Mouse (Mus musculus) midbrain, embryonic 12.5 days (tissue): ENCODE measurements at regions not wholly inside any gene's neighbourhood (a gene's known extent, or its start where the extent isn't known, plus 50 kb on each side); places are given as distances from the start of the nearest gene placed in this dataset.

Source experiments
- ATAC-seq: fragments of 200-750 bp; cut with Nextera tagmentation; 2 replicates; pipeline ENCODE4 v1.8.0; 2017; ENCODE audit warnings: low read depth, moderate TSS enrichment, moderate library complexity; ENCODE audit not compliant: low FRiP score
- H3K27ac ChIP-seq: fragments of 300-500 bp; sonication (generic); replicated peaks from 2 replicates; pipeline ENCODE4 v1.5.1; 2016; ENCODE audit warnings: mild to moderate bottlenecking
- H3K27me3 ChIP-seq: fragments of 300-500 bp; sonication (generic); 2 replicates; pipeline ENCODE4 v1.6.1; 2016; ENCODE audit warnings: mild to moderate bottlenecking
- H3K36me3 ChIP-seq: fragments of 300-500 bp; sonication (generic); 2 replicates; pipeline ENCODE4 v1.6.1; 2016
- H3K4me1 ChIP-seq: fragments of 300-500 bp; sonication (generic); 2 replicates; pipeline ENCODE4 v1.6.1; 2016
- H3K4me2 ChIP-seq: fragments of 300-500 bp; sonication (generic); replicated peaks from 2 replicates; pipeline ENCODE4 v1.6.1; 2016; ENCODE audit warnings: mild to moderate bottlenecking, moderate library complexity
- H3K4me3 ChIP-seq: fragments of 300-500 bp; sonication (generic); 2 replicates; pipeline ENCODE4 v1.5.1; 2016; ENCODE audit warnings: mild to moderate bottlenecking
- H3K9ac ChIP-seq: fragments of 300-500 bp; sonication (generic); replicated peaks from 2 replicates; pipeline ENCODE4 v1.6.1; 2016; ENCODE audit warnings: mild to moderate bottlenecking, moderate library complexity
- H3K9me3 ChIP-seq: fragments of 300-500 bp; sonication (generic); 2 replicates; pipeline ENCODE4 v1.6.1; 2016; ENCODE audit warnings: mild to moderate bottlenecking
- WGBS: fragments of 180-500 bp; shearing (Covaris S2); methylation state at CpG from one replicate; pipeline ENCODE4 v1.1.7; 2016; 5-methylcytosine and 5-hydroxymethylcytosine counted together

- H3K36me3 ChIP-seq: no peaks in the 10 kb centered on the region
- no peaks in the 10 kb centered on the region for H3K4me1 ChIP-seq
- H3K9me3 ChIP-seq: no peaks in the 10 kb centered on the region
- H3K4me3 ChIP-seq: no peak overlapping the region
- H3K27me3 ChIP-seq: no peaks in the 10 kb centered on the region
- no peak for ATAC-seq
- H3K27ac ChIP-seq: no peak overlapping the region
- H3K9ac ChIP-seq: no peak overlapping the region
- no peak overlapping the region for H3K4me2 ChIP-seq
These were observed 639.1 kb upstream of the 4921530L21Rik start for GRCm38 (mm10) chr14:95241946-95242345.

- WGBS: 78% methylated on average over 2 of the region's 2 CpGs
- no peaks in the 10 kb centered on the region for H3K9me3 ChIP-seq
- H3K4me2 ChIP-seq: no peak overlapping the region
- H3K9ac ChIP-seq: no peak overlapping the region
- H3K36me3 ChIP-seq: no peaks in the 10 kb centered on the region
- ATAC-seq: no peak
- H3K27ac ChIP-seq: no peak overlapping the region
- no peaks in the 10 kb centered on the region for H3K27me3 ChIP-seq
- no peak overlapping the region for H3K4me3 ChIP-seq
- no peaks in the 10 kb centered on the region for H3K4me1 ChIP-seq
These were observed 632.2 kb upstream of the 4921530L21Rik start for GRCm38 (mm10) chr14:95248859-95249258.

GRCm38 (mm10) chr14:95256110-95256509 lies 624.9 kb upstream of the 4921530L21Rik start:
- Histone ChIP-seq H3K4me1 (no peaks in the 10 kb centered on the region), H3K9ac (no peak overlapping the region), H3K27me3 (no peaks in the 10 kb centered on the region), H3K4me2 (no peak overlapping the region), H3K27ac (no peak overlapping the region), H3K4me3 (no peak overlapping the region), H3K36me3 (no peaks in the 10 kb centered on the region), H3K9me3 (no peaks in the 10 kb centered on the region)
- 38% methylated on average over 4 of the region's 4 CpGs for WGBS
- peak; percentile 80 for ATAC-seq

GRCm38 (mm10) chr14:95281431-95281830 lies 599.6 kb upstream of the 4921530L21Rik start:
- Histone ChIP-seq H3K4me2 (no peak overlapping the region), H3K27me3 (no peaks in the 10 kb centered on the region), H3K9me3 (no peaks in the 10 kb centered on the region), H3K36me3 (no peaks in the 10 kb centered on the region), H3K27ac (no peak overlapping the region), H3K4me3 (no peak overlapping the region), H3K4me1 (no peaks in the 10 kb centered on the region), H3K9ac (no peak overlapping the region)
- no peak for ATAC-seq
- WGBS: 80% methylated on average over 1 of the region's 1 CpGs

- WGBS: 82% methylated on average over 1 of the region's 1 CpGs
- Histone ChIP-seq H3K27ac (no peak overlapping the region), H3K4me2 (no peak overlapping the region), H3K36me3 (no peaks in the 10 kb centered on the region), H3K27me3 (no peaks in the 10 kb centered on the region), H3K9me3 (no peaks in the 10 kb centered on the region), H3K4me3 (no peak overlapping the region), H3K9ac (no peak overlapping the region), H3K4me1 (no peaks in the 10 kb centered on the region)
- no peak for ATAC-seq
These were observed 599.0 kb upstream of the 4921530L21Rik start for GRCm38 (mm10) chr14:95282016-95282415.

GRCm38 (mm10) chr14:95314134-95314924 lies 566.7 kb upstream of the 4921530L21Rik start:
- H3K9ac ChIP-seq: no peak overlapping the region
- no peak overlapping the region for H3K4me2 ChIP-seq
- ATAC-seq: no peak
- no peak overlapping the region for H3K27ac ChIP-seq
- no peak overlapping the region for H3K4me3 ChIP-seq
- WGBS: 87% methylated on average over 2 of the region's 2 CpGs
- no peaks in the 10 kb centered on the region for H3K36me3 ChIP-seq
- no peaks in the 10 kb centered on the region for H3K9me3 ChIP-seq
- no peaks in the 10 kb centered on the region for H3K4me1 ChIP-seq
- no peaks in the 10 kb centered on the region for H3K27me3 ChIP-seq

- Histone ChIP-seq H3K4me3 (no peak overlapping the region), H3K27me3 (no peaks in the 10 kb centered on the region), H3K36me3 (no peaks in the 10 kb centered on the region), H3K4me2 (no peak overlapping the region), H3K4me1 (no peaks in the 10 kb centered on the region), H3K9me3 (no peaks in the 10 kb centered on the region), H3K27ac (no peak overlapping the region), H3K9ac (no peak overlapping the region)
- 62% methylated on average over 10 of the region's 10 CpGs for WGBS
- ATAC-seq: peak; percentile 80
These were observed 524.1 kb upstream of the 4921530L21Rik start for GRCm38 (mm10) chr14:95356968-95357367.
